Mouse (Mus musculus) heart, postnatal 36 days (tissue): ENCODE measurements around the gene Hcrtr1. TPM values are rescaled to one million over a fixed set of nuclear protein-coding genes. Genes with fewer than 3 reads are reported as not detected.

Experiments
- DNase-seq, 2 experiments: peaks; one replicate each; pipeline ENCODE4 v3.0.0; 2021 to 2022
- intact Hi-C: fragments of 180-260 bp; cut with DNase I; formaldehyde crosslinking; loops from one replicate; pipeline ENCODE4 v1.15.1; 2025
- total RNA-seq, 2 experiments: library from RNA; stranded (reverse); gene quantifications; 2 replicates each; pipeline ENCODE4 v1.2.3; 2021

The Hcrtr1 gene
- total RNA-seq: not detected

GRCm38 (mm10) chr4:130139214-130139492 lies at the start of gene Hcrtr1:
Gene Hcrtr1 (minus strand): TSS chr4:130139359.
- intact Hi-C loops: loop anchor here (2.0 to 5.0 kb wide), 2 partner anchors 24 to 108 kb away; no protein-coding TSS in a partner anchor
- DNase-seq: no peak

DNA sequence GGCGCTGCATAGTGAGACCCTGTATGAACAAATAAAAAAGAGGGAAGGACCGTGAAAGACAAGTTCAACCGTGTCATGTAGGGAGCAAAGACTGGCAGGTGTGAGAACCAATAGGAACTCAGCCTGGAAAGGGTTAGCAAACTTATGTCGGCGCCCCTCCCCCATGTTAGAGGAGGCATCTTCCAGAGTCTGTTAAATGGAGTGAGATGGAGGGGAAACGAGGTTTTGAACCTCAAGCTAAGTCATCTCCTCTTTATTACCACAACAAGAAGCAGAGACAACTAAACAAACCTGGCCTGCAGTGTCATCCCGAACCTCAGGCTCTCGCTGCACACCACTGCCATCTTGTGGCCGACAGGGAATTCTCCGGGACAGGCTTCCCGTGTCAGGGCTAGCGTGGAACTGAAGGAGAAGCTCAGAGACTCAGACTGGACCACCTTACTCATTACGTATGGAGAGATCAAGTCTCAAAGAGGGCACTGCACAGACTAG lies 49.7 kb upstream of the Hcrtr1 start:
- intact Hi-C loops: loop anchor here (1.0 to 5.0 kb wide), 3 partner anchors 51 to 230 kb away; no protein-coding TSS in a partner anchor
- DNase-seq: peak; percentile 85 to 89

DNA sequence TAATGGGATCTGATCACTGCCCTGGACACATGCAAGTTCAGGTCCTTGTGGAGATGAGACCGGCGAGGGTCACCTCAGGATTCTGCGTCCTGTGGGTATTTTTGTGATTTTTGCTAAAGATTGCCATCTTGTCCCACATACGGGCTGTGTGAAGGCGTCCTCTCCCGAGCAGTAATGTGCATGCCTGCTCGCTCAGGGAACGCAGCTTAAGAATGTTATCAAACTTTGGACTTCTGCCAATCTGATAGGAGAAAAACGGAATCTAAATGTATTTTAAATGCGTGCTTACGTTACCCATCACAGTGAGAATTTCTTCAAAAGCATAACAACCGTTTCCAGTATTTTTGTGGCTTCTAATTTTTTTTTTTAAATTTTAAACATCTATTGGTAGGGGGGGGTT lies 47.7 kb upstream of the Hcrtr1 start:
- intact Hi-C loops: loop anchor here (5.0 kb wide), 1 partner anchor 150 kb away; no protein-coding TSS in a partner anchor
- no peak for DNase-seq

- intact Hi-C loops: loop anchor here (5.0 kb wide), 1 partner anchor 149 kb away; no protein-coding TSS in a partner anchor
- no peak for DNase-seq
Observed at GRCm38 (mm10) chr4:130186450-130186849, 47.3 kb upstream of the Hcrtr1 start.

GRCm38 (mm10) chr4:130183879-130184278 lies 44.7 kb upstream of the Hcrtr1 start:
- no peak for DNase-seq
- intact Hi-C loops: no loop called here

DNA sequence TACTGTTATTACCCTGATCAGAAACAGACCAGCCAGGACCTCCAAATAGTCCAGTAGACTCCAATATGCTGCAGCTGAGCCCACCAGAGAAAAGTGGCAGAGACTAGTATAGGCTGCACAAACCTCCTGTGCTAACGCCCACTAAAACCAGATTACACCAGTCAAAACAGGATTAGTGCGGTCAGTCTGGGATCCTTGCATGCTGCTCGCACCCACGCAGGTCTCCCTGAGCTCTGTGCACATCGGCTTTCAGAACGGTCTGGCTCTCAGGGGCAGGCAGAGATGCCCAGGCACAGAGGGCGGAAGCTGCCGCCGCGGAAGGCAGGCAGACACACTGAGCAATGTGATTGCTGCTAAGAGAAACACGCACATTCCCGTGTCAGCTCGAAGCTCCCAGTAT lies 43.9 kb upstream of the Hcrtr1 start:
- intact Hi-C loops: no loop called here
- no peak for DNase-seq

- DNase-seq: peak; percentile 34 to 40
- intact Hi-C loops: no loop called here
Observed at GRCm38 (mm10) chr4:130181886-130182285, 42.7 kb upstream of the Hcrtr1 start.

- intact Hi-C loops: no loop called here
- no peak for DNase-seq
Observed at GRCm38 (mm10) chr4:130180909-130181602, 41.9 kb upstream of the Hcrtr1 start.

- no peak for DNase-seq
- intact Hi-C loops: no loop called here
Observed at GRCm38 (mm10) chr4:130179876-130180275, 40.7 kb upstream of the Hcrtr1 start.

GRCm38 (mm10) chr4:130177536-130177935 lies 38.4 kb upstream of the Hcrtr1 start:
- DNase-seq: no peak
- intact Hi-C loops: no loop called here

GRCm38 (mm10) chr4:130177087-130177486 lies 37.9 kb upstream of the Hcrtr1 start:
- peak; percentile 42 to 54 for DNase-seq
- intact Hi-C loops: no loop called here

GRCm38 (mm10) chr4:130176156-130176720 lies 37.1 kb upstream of the Hcrtr1 start:
- intact Hi-C loops: no loop called here
- no peak for DNase-seq

DNA sequence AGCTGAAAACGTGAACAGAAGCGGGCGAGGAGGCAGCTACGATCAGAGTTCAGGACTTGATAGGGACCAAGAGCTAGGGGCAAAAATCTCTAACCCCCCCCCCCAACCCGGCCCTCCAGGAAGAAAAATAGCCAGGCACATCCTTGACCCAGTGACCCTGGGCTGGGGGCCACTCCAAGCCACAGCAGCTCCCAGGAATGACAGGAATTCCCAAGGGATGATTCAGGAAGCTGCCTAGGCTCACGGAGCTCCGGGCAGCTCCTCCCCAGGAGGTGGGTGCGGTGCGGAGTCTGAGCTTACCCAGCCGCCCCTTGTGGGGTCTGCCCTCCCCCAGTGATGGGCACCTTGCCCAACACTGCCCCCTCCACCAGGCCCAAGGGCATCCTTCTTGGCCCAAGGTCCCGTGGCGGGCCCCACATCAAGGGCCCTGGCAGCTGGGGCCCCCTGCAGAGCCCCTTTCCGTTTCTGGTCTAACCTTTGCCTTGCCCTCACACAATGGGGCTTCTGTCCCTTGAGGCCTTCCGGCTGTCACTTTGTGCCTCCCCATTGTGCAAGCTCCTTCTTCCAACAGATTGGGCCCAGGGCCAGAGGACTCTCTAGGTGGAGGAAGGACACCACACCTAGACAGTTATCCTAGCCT lies 36.0 kb upstream of the Hcrtr1 start, which contains the start of gene Tinagl1:
Gene Tinagl1, minus strand, starts transcription at position 51 of the 640 bp plus-strand sequence.
- intact Hi-C loops: no loop called here
- peak; percentile 53 to 62 for DNase-seq

- intact Hi-C loops: loop anchor here (5.0 kb wide), 1 partner anchor 357 kb away; no protein-coding TSS in a partner anchor
- DNase-seq: peak; percentile 71 to 78
Observed at GRCm38 (mm10) chr4:130174335-130175031, 35.3 kb upstream of the Hcrtr1 start.

- peak in 1 of 2 experiments; percentile 20 for DNase-seq
- intact Hi-C loops: loop anchor here (5.0 kb wide), 1 partner anchor 357 kb away; no protein-coding TSS in a partner anchor
Observed at GRCm38 (mm10) chr4:130173911-130174311, 34.8 kb upstream of the Hcrtr1 start.

- intact Hi-C loops: loop anchor here (5.0 kb wide), 1 partner anchor 356 kb away; no protein-coding TSS in a partner anchor
- peak; percentile 18 to 25 for DNase-seq
Observed at GRCm38 (mm10) chr4:130173060-130173822, 34.1 kb upstream of the Hcrtr1 start.

GRCm38 (mm10) chr4:130171951-130172765 lies 33.0 kb upstream of the Hcrtr1 start:
- intact Hi-C loops: loop anchor here (5.0 kb wide), 1 partner anchor 355 kb away; no protein-coding TSS in a partner anchor
- DNase-seq: peak; percentile 74 to 79

- intact Hi-C loops: loop anchor here (5.0 kb wide), 1 partner anchor 353 kb away; no protein-coding TSS in a partner anchor
- DNase-seq: peak in 1 of 2 experiments; percentile 37
Observed at GRCm38 (mm10) chr4:130170362-130170761, 31.2 kb upstream of the Hcrtr1 start.
